Mouse (Mus musculus): Measurements from ENCODE around the gene Cttnbp2nl.

DNA sequence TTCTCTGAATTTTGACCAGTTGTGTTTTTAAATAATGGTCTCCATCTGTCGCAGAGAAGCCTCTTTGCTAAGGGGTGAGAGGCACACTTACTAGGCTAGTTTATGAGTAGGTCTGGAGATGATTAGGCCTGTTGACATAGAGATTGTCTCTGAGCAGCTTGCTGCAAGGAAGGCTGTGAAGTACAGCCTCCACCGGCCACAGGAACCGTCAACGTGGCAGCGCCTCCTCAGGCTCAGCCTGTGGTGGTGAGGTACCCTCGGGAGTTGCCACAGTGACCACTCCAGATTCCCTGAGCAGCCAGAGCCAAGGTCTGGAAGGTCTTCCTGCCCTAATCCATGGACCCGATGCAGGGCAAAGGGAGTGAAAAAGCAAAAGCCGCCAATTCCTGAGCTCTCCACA lies 17.6 kb upstream of the Cttnbp2nl start:
- no peak for TF ChIP-seq ZNF384 (IDR thresholded peaks at IDR 0.05; ENCODE audit: low read depth, low read length)
- TF ChIP-seq HCFC1 (IDR thresholded peaks at IDR 0.05; ENCODE audit: borderline replicate concordance, insufficient read depth, low read length): no peak
- TF ChIP-seq CHD2 (IDR thresholded peaks at IDR 0.05; ENCODE audit: low read depth, low read length): no peak
- no peak for TF ChIP-seq MAFK (IDR thresholded peaks at IDR 0.05; ENCODE audit: insufficient read depth, low read depth, low read length)

All from ES-E14 (cell line).